21 mouse cellular contexts compared by ENCODE assay signal in the genomic region with DNA sequence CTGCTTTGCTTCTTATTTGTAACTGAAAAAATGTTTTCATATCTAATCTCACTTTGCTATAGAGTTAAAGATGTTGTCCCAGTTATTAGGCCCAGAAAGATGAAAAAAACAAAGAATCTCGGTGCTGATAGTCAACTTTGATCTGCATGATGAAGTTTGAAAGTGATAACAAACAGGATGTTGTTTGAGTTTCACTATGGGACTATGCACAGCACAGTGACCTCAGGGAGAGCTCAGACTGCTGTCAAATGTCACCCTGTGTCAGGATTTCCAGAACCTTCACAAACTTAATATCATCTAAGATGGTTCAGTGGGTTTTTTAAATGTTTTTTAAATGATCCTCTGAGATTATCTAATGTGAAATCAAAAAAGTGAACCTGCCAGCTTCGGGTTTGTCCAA. TPM values are rescaled to one million over a fixed set of nuclear protein-coding genes. Genes with fewer than 3 reads are reported as not detected.
"Had no signal": no experiment of that assay in that cellular context is flagged by ENCODE, and none has a peak within 500 bp of the region (broad histone marks: within the 10 kb centered on the region; RNA-seq: fewer than 3 reads in every experiment).

No protein-coding gene starts in this region.

- H3K36me3 ChIP-seq: lung, embryonic 15.5 days; midbrain, embryonic 13.5 days; midbrain, embryonic 15.5 days; neural tube, embryonic 13.5 days; neural tube, embryonic 15.5 days had no signal

- ATAC-seq: liver, postnatal 0 days; lung, postnatal 0 days; midbrain, embryonic 13.5 days; midbrain, embryonic 15.5 days had no signal

- H3K9me3 ChIP-seq: lung, embryonic 15.5 days; megakaryocyte, embryonic 14.5 days; midbrain, embryonic 13.5 days; midbrain, embryonic 15.5 days; neural tube, embryonic 13.5 days; neural tube, embryonic 15.5 days had no signal

- DNase-seq: liver, postnatal 0 days; lung, adult 2 months; lung, postnatal 14 days; lung, postnatal 36 days; retina, postnatal 1 day; right cerebral cortex, adult 18-20 months; thymus, adult 18-20 months; thymus, postnatal 14 days; thymus, postnatal 36 days had no signal

- H3K4me3 ChIP-seq: lung, embryonic 15.5 days; megakaryocyte, embryonic 14.5 days; midbrain, embryonic 13.5 days; midbrain, embryonic 15.5 days; neural tube, embryonic 13.5 days; neural tube, embryonic 15.5 days had no signal

- H3K4me1 ChIP-seq: lung, embryonic 15.5 days; megakaryocyte, embryonic 14.5 days; midbrain, embryonic 13.5 days; midbrain, embryonic 15.5 days; neural tube, embryonic 13.5 days; neural tube, embryonic 15.5 days had no signal

- H3K27ac ChIP-seq: lung, embryonic 15.5 days; macrophage; midbrain, embryonic 13.5 days; midbrain, embryonic 15.5 days; neural tube, embryonic 13.5 days; neural tube, embryonic 15.5 days had no signal

- H3K4me2 ChIP-seq: lung, embryonic 15.5 days; midbrain, embryonic 11.5 days; midbrain, embryonic 13.5 days; midbrain, embryonic 15.5 days; neural tube, embryonic 13.5 days; neural tube, embryonic 15.5 days had no signal

- H3K9ac ChIP-seq: liver, postnatal 0 days; lung, embryonic 15.5 days; midbrain, embryonic 13.5 days; midbrain, embryonic 15.5 days; neural tube, embryonic 13.5 days; neural tube, embryonic 15.5 days had no signal

- H3K27me3 ChIP-seq: lung, embryonic 15.5 days; megakaryocyte, embryonic 14.5 days; midbrain, embryonic 13.5 days; midbrain, embryonic 15.5 days; neural tube, embryonic 13.5 days; neural tube, embryonic 15.5 days had no signal

RNA-seq across cellular contexts. Expression of gene Agr3, which starts 2.4 kb away (rescaled TPM):
- polyA plus RNA-seq: liver, postnatal 0 days; macrophage; midbrain, embryonic 11.5 days; midbrain, embryonic 13.5 days; midbrain, embryonic 15.5 days; midbrain, postnatal 0 days; neural tube, embryonic 11.5 days; neural tube, embryonic 13.5 days; spleen, adult 2 months had no signal
